Mouse (Mus musculus) bone marrow, adult 2 months (tissue): Measurements from ENCODE around the gene Ndufb2. TPM values are rescaled to one million over a fixed set of nuclear protein-coding genes. Genes with fewer than 3 reads are reported as not detected.

Source experiments
- H3K27ac ChIP-seq: fragments of 200-500 bp; 2 replicates; pipeline ENCODE4 v1.5.1; 2012; ENCODE audit warnings: low read depth, mild to moderate bottlenecking, control low read depth, inconsistent platforms, low read length; ENCODE audit not compliant: control insufficient read depth, poor library complexity, insufficient read depth
- H3K4me1 ChIP-seq: fragments of 200-500 bp; 2 replicates; pipeline ENCODE4 v1.6.1; 2011; ENCODE audit warnings: low read length; ENCODE audit not compliant: control insufficient read depth, insufficient read depth
- H3K4me3 ChIP-seq: fragments of 200-500 bp; replicated peaks from 2 replicates; pipeline ENCODE3; 2011; ENCODE audit warnings: mild to moderate bottlenecking, low read depth, low read length, control low read depth; ENCODE audit not compliant: control insufficient read depth
- CTCF ChIP-seq: fragments of 200-500 bp; IDR thresholded peaks from 2 replicates; pipeline ENCODE4 v1.5.1; 2011; ENCODE audit warnings: low read length, control low read depth; ENCODE audit not compliant: control insufficient read depth, insufficient read depth
- POLR2A ChIP-seq: fragments of 200-500 bp; IDR thresholded peaks from 2 replicates; pipeline ENCODE4 v1.6.1; 2011; ENCODE audit warnings: low read depth, mild to moderate bottlenecking, control low read depth, low read length, borderline replicate concordance; ENCODE audit not compliant: control insufficient read depth
- whole genome bisulfite sequencing: fragments of 180-500 bp; shearing (Covaris S2); methylation state at CpG from one replicate; pipeline ENCODE4 v1.1.7; 2018; 5-methylcytosine and 5-hydroxymethylcytosine counted together
- polyA plus RNA-seq: library from polyadenylated mRNA; stranded (reverse); fragments of >200 nt; gene quantifications from 2 replicates; pipeline ENCODE4 v1.2.4, GENCODE M21; 2011; ENCODE audit warnings: low replicate concordance; ENCODE audit not compliant: missing spikeins, insufficient read depth, insufficient read length

Ndufb2 gene
- polyA plus RNA-seq: 34.0 and 66.7 TPM in 2 replicates

DNA sequence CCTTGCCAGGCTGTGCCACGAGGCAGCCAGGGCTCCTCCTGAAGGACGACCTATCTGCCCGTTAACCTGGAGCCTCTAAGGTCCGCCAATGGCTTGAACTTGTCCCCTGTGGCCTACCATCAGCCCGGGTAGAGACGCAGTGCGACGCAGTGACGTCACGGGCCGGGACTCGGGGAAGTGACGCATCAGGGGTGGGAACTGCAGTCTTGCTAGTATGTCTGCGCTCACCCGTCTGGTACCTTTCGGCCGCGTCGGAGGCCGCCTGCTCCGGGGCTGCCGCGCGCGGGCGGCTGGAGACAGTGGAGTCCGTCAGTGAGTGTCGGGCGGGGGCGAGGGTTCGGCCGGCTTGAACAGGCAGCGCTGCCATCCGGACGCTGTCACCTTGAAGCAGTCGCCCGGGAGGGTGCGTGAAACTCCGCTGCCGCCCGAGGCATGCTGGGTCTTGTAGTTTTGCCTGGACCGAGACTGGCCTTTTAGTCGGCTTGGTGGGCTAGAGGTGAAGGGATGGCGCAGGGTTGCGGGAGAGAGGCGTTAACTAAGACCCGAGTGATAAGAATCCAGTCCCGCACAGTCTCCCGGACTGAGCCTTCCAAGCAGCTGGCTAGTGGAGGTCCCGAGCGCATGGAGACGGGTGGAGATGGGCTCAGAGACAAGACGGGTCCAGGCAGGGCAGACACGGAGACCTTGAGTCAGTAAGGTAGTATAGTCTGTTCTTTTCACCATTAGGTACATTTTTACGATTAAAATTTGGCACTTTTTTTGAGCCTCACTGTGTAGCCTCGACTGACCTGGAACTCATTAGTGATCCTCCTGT lies at the start of gene Ndufb2:
Gene Ndufb2, plus strand, starts transcription at position 174 of the 814 bp plus-strand sequence.
- Histone ChIP-seq H3K4me1 (peaks cover 1% of the 10 kb centered on the region; the same call in 1 of the 2 replicates), H3K27ac (peak within 1 kb of the TSS; percentile 84), H3K4me3 (peak within 1 kb of the TSS; percentile 91)
- TF ChIP-seq POLR2A (peak; percentile 78; the same call in 1 of the 2 replicates), CTCF (0 out of 2 replicates have a peak, but pooled peaks have one; percentile 4)
- under 1% methylated on average over 56 of the region's 56 CpGs for WGBS

DNA sequence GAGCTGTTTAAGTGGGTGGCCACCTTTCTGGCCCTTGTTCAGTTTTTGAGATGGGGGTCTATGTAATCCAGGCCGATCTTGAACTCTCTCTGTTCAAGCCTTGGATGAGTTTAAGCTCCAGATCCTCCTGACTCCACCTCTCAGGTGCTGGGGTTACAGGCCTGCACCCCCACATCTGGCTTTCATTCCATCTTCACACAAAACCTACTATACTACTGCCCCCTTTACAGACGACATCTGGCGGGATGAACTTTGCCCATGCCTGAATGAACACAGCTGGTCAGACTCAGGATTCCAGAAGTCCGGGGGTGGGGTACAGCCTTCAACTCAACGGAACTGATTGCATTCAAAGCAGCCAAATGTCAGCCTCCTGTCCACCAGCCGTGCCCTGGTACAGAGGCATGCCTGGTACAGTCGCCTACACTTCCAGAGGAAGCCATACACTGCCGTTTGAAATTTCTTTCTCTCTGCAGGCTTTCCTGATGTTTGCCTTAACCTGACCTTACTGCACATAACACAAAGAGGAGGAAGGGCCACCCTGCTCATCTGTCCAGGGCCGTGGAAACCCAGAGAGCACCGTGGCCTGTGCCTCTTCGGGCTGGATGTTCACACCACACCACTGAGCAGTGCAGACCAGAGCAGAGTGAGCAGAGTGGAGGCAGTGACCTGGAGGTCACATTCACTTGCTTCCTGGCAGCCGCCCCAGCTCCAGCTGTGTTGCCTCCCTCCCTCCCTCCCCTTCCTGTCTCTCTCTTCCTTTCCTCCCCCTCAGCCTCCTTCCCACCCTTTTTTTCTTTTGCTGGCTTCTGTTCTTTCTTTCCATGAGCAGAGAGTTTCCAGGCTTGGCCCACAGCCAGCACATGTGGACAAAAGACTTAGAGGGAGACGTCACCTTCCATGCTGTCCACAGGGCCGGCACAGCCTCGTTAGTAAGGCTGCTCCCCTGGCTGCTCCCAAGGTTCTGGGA lies 49.5 kb upstream of the Ndufb2 start:
- Histone ChIP-seq H3K4me3 (no peak overlapping the region), H3K27ac (no peak overlapping the region), H3K4me1 (peaks cover 3% of the 10 kb centered on the region; the same call in 1 of the 2 replicates)
- TF ChIP-seq CTCF (no peak), POLR2A (no peak)
- WGBS: 45% methylated on average over 15 of the region's 15 CpGs

DNA sequence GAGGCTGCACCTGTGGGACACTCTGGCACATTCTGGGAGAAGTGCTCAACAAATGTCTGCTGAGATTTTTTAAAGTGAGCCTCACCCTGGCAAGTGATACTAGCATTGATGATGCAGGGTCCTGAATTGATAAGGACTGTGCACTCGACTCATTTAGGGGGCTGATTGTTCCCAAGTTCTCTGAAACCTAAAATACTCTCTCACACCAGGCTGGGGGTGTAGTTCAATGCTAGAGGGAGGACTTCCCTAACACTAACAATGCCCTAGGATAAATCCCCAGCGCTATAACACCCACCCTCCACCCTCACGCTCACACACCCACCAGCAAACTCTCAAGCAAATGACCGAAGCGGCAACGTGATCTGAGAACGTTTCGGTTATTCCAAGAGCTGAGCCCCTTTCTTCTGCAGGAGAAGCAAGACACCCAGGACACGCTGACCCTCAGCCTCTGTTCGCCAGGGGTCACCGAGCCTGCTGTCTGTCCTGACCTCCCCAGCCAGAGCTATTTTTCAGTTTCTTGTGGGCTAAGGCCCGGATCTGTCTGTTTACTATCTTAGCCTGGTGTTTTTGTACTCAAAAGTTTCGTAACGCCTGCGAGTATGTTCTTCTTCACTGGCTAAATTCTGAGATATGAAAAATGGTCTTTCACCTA lies 48.5 kb upstream of the Ndufb2 start:
- Histone ChIP-seq H3K27ac (no peak overlapping the region), H3K4me3 (no peak overlapping the region), H3K4me1 (no peaks in the 10 kb centered on the region; the same call in 1 of the 2 replicates)
- TF ChIP-seq CTCF (no peak), POLR2A (no peak)
- 73% methylated on average over 15 of the region's 15 CpGs for WGBS

DNA sequence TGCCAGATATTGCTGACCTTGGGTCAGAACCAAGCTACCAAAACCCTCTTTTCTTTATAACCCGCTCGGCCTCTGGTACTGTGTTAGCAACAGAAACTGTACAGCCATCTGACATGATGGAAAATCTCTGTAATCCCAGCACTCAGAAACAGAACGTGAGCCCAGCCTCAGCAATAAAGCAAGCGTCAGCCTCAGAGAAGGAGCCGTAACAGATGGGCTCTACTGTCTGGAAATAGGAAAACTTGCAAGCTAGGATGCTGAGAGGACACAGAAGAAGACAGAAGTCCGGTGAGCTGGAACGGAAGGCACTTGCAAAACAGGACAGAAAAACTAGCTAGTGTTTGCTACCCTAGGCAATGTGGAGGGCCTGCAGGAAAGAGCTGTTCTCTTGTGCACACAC lies 46.9 kb upstream of the Ndufb2 start:
- no peak overlapping the region for H3K27ac ChIP-seq
- TF ChIP-seq CTCF (no peak), POLR2A (no peak)
- WGBS: 88% methylated on average over 7 of the region's 7 CpGs

DNA sequence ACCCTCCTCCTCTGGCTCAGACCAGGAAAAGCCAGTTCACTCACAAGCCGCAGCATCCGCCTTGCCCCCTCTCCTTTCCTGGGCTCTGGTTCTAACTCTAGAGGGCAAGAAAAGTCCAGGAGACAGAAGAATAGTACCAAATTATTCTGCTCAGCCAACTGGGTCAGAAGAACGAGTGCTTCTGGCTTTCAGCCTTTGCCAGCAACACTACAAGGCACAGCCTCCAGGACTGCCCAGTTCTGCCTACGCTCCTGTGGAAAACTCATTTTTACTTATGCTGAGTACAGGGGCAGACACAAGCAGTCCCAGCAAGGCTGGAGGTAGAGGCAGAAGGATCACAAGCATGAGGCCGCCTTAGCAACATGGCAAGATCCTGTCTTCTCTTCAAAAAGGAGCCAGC lies 44.3 kb upstream of the Ndufb2 start:
- Histone ChIP-seq H3K27ac (no peak overlapping the region), H3K4me3 (no peak overlapping the region), H3K4me1 (no peaks in the 10 kb centered on the region)
- WGBS: 81% methylated on average over 5 of the region's 5 CpGs
- no peak for TF ChIP-seq CTCF
- TF ChIP-seq POLR2A: no peak

More for the DNA sequence above, 46.9 kb upstream of the Ndufb2 start:
- Histone ChIP-seq H3K4me3 (no peak overlapping the region), H3K4me1 (no peaks in the 10 kb centered on the region)

DNA sequence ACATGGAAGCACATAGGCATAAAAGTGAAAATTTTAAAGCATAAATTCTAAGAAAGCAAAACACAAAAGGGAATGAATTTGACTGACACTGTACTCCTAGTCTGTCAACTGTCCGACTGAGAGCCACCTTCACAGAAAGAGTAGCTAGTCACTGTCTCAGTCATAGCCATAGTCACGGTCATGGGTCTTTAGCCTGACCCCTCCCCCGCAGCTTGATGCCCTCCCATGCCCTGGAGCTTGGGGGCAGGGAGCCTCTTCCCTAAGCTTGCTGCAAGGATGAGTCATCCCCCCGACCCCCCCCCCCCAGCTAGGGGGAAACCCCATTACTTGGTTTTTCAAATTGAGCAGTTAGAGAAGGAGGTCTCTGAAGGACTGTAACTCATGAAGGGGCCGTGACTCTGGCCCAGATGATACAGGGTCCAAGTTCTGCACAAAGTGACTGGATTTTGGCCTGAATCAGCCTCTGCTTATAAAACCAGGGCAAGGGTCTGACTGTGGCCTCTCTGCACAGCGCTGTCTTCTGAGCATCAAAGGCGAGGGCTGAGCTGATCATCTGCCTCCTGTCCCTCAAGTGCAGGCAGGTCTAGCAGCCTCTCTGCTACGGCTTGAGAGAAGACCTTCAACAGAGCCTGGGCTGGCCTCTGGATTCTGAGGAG lies 40.3 kb upstream of the Ndufb2 start:
- no peak overlapping the region for H3K27ac ChIP-seq
- H3K4me1 ChIP-seq: no peaks in the 10 kb centered on the region; the same call in 1 of the 2 replicates
- H3K4me3 ChIP-seq: no peak overlapping the region
- TF ChIP-seq CTCF: no peak
- TF ChIP-seq POLR2A: no peak
- WGBS: 38% methylated on average over 8 of the region's 8 CpGs
